Mouse (Mus musculus) embryonic facial prominence, embryonic 10.5 days (tissue): ENCODE measurements at regions not wholly inside any gene's neighbourhood (a gene's known extent, or its start where the extent isn't known, plus 50 kb on each side); places are given as distances from the start of the nearest gene placed in this dataset.
A peak's percentile ranks its signal among the peaks of the same experiment; 100 is the strongest.

ENCODE experiments used
- DNase-seq: peaks from one replicate; pipeline ENCODE4 v3.0.0-alpha.2; 2017; ENCODE audit warnings: low spot score
- H3K27ac ChIP-seq: fragments of 300-500 bp; sonication (generic); replicated peaks from 2 replicates; pipeline ENCODE4 v1.5.1; 2016; ENCODE audit warnings: mild to moderate bottlenecking
- H3K27me3 ChIP-seq: fragments of 300-500 bp; sonication (generic); replicated peaks from 2 replicates; pipeline ENCODE4 v1.6.1; 2016; ENCODE audit warnings: low read depth, mild to moderate bottlenecking; ENCODE audit not compliant: poor library complexity, severe bottlenecking
- H3K36me3 ChIP-seq: fragments of 300-500 bp; sonication (generic); replicated peaks from 2 replicates; pipeline ENCODE4 v1.6.1; 2016; ENCODE audit warnings: mild to moderate bottlenecking, moderate library complexity
- H3K4me1 ChIP-seq: fragments of 300-500 bp; sonication (generic); 2 replicates; pipeline ENCODE4 v1.6.1; 2016
- H3K4me3 ChIP-seq: fragments of 300-500 bp; sonication (generic); 2 replicates; pipeline ENCODE4 v1.5.1; 2016; ENCODE audit warnings: mild to moderate bottlenecking, moderate library complexity
- H3K9me3 ChIP-seq: fragments of 300-500 bp; sonication (generic); 2 replicates; pipeline ENCODE4 v1.6.1; 2016; ENCODE audit warnings: mild to moderate bottlenecking
- WGBS: fragments of 180-500 bp; shearing (Covaris S2); methylation state at CpG from one replicate; pipeline ENCODE4 v1.1.7; 2016; 5-methylcytosine and 5-hydroxymethylcytosine counted together

GRCm38 (mm10) chr11:15572716-15573115 lies 684.8 kb upstream of the Vstm2a start:
- no peaks in the 10 kb centered on the region for H3K9me3 ChIP-seq
- no peaks in the 10 kb centered on the region for H3K36me3 ChIP-seq
- no peak overlapping the region for H3K4me3 ChIP-seq
- DNase-seq: no peak
- H3K27me3 ChIP-seq: no peaks in the 10 kb centered on the region
- H3K4me1 ChIP-seq: no peaks in the 10 kb centered on the region
- no peak overlapping the region for H3K27ac ChIP-seq

DNA sequence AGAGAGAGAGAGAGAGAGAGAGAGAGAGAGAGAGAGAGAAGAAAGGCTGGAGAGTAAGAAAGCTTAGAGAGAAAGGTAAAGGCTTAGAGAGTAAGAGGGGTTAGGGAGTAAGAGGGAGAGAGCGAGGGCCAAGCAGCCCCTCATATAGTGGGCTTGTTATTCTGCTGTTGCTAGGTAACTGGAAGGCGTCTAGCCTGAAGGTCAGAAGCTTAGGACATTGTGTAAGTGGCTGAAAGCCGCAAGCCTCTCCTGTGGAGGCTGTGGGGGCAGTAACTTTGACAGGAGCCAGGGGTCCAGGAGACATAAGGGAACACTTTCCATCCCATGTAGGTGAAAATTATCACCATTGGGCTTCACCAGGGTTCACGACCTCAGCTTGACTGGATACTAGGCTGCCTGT lies 637.6 kb upstream of the Vstm2a start:
- DNase-seq: peak; percentile 8
- 50% methylated on average over 4 of the region's 4 CpGs for WGBS
- Histone ChIP-seq H3K27ac (no peak overlapping the region), H3K4me3 (no peak overlapping the region), H3K4me1 (no peaks in the 10 kb centered on the region), H3K36me3 (no peaks in the 10 kb centered on the region), H3K9me3 (no peaks in the 10 kb centered on the region), H3K27me3 (no peaks in the 10 kb centered on the region)

GRCm38 (mm10) chr11:15649025-15649680 lies 608.4 kb upstream of the Vstm2a start:
- H3K9me3 ChIP-seq: no peaks in the 10 kb centered on the region
- DNase-seq: no peak
- no peaks in the 10 kb centered on the region for H3K4me1 ChIP-seq
- H3K36me3 ChIP-seq: no peaks in the 10 kb centered on the region
- no peaks in the 10 kb centered on the region for H3K27me3 ChIP-seq
- H3K4me3 ChIP-seq: no peak overlapping the region
- H3K27ac ChIP-seq: no peak overlapping the region

DNA sequence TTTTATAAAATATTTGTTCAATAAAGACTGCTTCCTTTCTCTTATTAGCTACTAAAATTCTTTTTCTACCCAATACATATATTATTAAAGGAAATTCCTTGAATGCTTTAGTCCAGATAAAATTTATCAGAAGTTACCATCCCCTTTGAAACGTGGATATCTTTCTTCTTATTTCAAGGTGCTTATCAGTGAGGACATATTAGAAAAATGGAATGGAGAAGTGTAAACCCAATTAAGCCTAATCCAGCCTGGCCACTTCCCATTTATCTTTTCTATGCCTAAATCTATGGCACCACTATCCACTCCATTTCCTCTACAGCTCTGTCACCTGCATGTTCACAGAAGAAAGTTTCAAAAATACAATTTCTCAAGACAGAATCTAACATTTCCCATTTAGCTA lies 568.5 kb upstream of the Vstm2a start:
- Histone ChIP-seq H3K9me3 (no peaks in the 10 kb centered on the region), H3K36me3 (no peaks in the 10 kb centered on the region), H3K27ac (no peak overlapping the region), H3K4me3 (no peak overlapping the region), H3K4me1 (no peaks in the 10 kb centered on the region), H3K27me3 (no peaks in the 10 kb centered on the region)
- WGBS: 65% methylated on average over 1 of the region's 1 CpGs
- DNase-seq: no peak

DNA sequence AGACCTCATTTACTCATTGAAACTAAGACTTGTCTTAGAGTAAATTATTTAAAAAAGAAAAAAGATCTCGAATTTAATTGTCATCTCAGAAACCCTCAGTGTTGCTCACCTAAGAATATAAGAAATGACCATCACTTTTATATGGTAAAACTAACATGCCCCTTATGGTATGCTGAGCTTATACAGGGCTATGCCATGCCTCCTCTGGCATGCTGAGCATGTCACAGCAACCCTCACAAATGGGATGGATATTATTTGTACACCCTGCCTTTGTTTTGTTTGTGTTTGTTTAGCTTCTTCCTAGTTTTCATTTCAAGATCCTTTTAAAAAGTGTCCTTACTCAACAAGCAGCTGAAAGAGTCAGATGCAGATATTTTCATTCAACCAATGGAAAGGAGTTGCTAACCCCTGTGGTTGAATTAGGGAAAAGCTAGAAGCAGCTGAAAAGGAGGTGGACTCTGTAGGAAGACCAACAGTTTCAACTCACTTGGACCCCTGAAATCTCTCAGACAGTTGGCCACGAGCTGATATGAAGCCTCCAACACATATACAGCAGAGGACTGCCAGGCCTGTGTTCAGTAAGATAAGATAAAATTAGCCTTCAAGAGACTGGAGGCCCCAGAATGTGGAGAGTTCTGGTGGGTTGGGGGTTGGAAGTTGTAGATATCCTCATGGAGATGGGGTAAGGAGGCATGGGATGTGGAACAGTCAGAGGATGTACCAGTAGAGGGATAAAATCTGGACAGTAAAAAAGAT lies 559.3 kb upstream of the Vstm2a start:
- Histone ChIP-seq H3K36me3 (no peaks in the 10 kb centered on the region), H3K4me1 (no peaks in the 10 kb centered on the region), H3K27ac (no peak overlapping the region), H3K4me3 (no peak overlapping the region), H3K27me3 (no peaks in the 10 kb centered on the region), H3K9me3 (no peaks in the 10 kb centered on the region)
- 78% methylated on average over 2 of the region's 2 CpGs for WGBS
- DNase-seq: no peak

DNA sequence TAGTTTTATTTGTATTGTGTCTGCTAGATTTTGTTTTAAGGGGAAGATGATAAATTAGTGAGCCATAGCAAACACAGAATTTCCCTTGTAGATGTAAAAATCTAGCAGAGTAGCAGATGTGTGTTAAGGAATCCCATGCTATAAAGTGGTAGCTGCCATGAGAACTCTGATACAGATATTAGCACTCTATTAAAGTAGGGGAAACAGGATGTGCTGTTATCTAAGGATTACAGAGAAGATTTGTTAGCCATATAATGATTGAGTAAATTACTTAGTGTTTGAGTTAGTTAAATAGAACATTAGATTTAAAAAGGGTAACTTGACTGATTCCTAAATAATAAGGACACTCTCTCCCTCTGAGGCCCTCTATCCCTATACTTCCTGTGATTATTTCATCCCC lies 541.5 kb upstream of the Vstm2a start:
- Histone ChIP-seq H3K4me3 (no peak overlapping the region), H3K36me3 (no peaks in the 10 kb centered on the region), H3K4me1 (no peaks in the 10 kb centered on the region), H3K27ac (no peak overlapping the region), H3K9me3 (no peaks in the 10 kb centered on the region), H3K27me3 (no peaks in the 10 kb centered on the region)
- DNase-seq: no peak

DNA sequence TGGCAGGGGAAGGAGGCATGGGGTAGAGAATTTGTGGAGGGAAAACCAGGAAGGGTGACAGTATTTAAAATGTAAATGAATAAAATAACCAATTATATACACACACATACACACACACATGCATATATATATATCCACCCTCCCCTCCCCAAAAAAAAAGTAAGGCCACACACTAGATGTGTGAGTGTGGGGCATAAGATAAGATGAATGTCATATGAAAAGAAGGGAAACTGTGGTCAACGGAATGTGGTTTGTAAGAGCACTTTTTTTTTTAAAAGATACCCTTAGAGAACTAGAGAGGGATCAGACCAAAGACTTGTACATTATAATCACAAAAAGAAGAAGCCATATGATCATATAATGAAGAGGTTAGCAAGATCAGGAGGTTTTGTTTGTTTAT lies 540.0 kb upstream of the Vstm2a start:
- no peaks in the 10 kb centered on the region for H3K9me3 ChIP-seq
- no peaks in the 10 kb centered on the region for H3K4me1 ChIP-seq
- no peak overlapping the region for H3K4me3 ChIP-seq
- H3K36me3 ChIP-seq: no peaks in the 10 kb centered on the region
- no peaks in the 10 kb centered on the region for H3K27me3 ChIP-seq
- no peak overlapping the region for H3K27ac ChIP-seq
- DNase-seq: no peak
- WGBS: 87% methylated on average over 1 of the region's 1 CpGs

GRCm38 (mm10) chr11:15737621-15738020 lies 519.9 kb upstream of the Vstm2a start:
- Histone ChIP-seq H3K27me3 (no peaks in the 10 kb centered on the region), H3K9me3 (no peaks in the 10 kb centered on the region), H3K4me1 (no peaks in the 10 kb centered on the region), H3K36me3 (no peaks in the 10 kb centered on the region), H3K4me3 (no peak overlapping the region), H3K27ac (no peak overlapping the region)
- DNase-seq: no peak

GRCm38 (mm10) chr11:15756006-15756405 lies 501.5 kb upstream of the Vstm2a start:
- no peak overlapping the region for H3K27ac ChIP-seq
- H3K4me3 ChIP-seq: no peak overlapping the region
- H3K36me3 ChIP-seq: no peaks in the 10 kb centered on the region
- no peaks in the 10 kb centered on the region for H3K9me3 ChIP-seq
- DNase-seq: no peak
- 78% methylated on average over 1 of the region's 1 CpGs for WGBS
- H3K4me1 ChIP-seq: no peaks in the 10 kb centered on the region
- H3K27me3 ChIP-seq: no peaks in the 10 kb centered on the region

DNA sequence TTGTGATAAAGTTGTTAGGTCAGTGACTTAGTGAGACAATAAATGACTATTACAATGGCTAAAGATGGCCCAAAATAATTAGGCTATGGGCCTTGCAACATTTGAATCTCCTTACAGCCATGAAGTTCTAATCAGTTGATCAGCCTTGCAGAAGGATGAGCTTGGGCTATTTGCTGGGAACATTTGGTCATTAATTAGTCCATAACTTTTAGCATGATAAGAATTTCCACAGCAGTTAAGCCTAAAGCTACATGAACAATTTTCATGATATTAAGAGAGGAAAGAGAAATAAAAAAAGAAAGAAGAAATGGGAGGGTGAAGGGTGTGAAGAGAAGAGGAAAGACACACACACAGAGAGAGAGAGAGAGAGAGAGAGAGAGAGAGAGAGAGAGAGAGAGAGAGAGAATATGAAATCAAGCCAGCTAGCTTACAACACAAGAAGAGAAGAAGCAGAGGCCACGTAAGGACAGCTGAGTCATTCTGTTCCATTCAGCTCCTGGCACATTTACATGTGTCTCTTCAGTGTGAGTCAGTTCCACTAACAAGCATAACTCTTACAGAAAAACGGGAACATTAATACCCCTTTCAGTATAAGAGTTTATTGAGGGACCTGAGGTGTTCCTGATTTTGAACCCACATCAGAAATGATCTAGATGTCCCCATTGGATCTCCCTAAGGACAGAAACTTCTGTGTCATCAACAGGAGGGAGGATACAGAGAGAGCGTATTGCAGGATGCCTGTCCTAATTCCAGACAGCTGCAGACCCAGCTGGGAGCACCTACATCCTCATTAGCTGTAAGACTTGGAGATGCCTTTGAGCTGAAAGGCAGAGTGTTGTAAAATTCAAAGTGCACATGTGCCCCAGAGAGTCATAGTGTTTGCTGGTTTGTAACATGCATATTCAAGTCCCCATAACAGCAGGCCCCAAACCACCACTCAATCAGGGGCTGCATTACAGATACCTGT lies 487.6 kb upstream of the Vstm2a start:
- H3K36me3 ChIP-seq: no peaks in the 10 kb centered on the region
- H3K4me3 ChIP-seq: no peak overlapping the region
- 79% methylated on average over 3 of the region's 3 CpGs for WGBS
- H3K4me1 ChIP-seq: no peaks in the 10 kb centered on the region
- no peak overlapping the region for H3K27ac ChIP-seq
- H3K27me3 ChIP-seq: no peaks in the 10 kb centered on the region
- H3K9me3 ChIP-seq: no peaks in the 10 kb centered on the region
- no peak for DNase-seq
